ENCODE assay signal across 10 mouse cellular contexts in genomic region chr19:11184121-11184520, GRCm38 (mm10). TPM values are rescaled to one million over a fixed set of nuclear protein-coding genes. Genes with fewer than 3 reads are reported as not detected.
DNase-seq lines count a peak whose midpoint lies in the region; ATAC-seq lines count a peak whose summit lies in the region.
"Had no signal": no experiment of that assay in that cellular context is flagged by ENCODE, and none has a peak within 500 bp of the region (broad histone marks: within the 10 kb centered on the region; RNA-seq: fewer than 3 reads in every experiment).

No protein-coding gene starts in this region.

- WGBS in midbrain, embryonic 14.5 days, result 18% methylated on average over 5 of the region's 5 CpGs
- WGBS in midbrain, embryonic 16.5 days, result 15% methylated on average over 5 of the region's 5 CpGs

- no peak overlapping the region for H3K4me2 ChIP-seq in midbrain, embryonic 14.5 days (ENCODE audit: low read length)
- H3K4me2 ChIP-seq in midbrain, embryonic 16.5 days (ENCODE audit: low read length), result no peak overlapping the region

- H3K4me1 ChIP-seq in midbrain, embryonic 14.5 days (ENCODE audit: control insufficient read depth, insufficient read depth, low read length), result no peaks in the 10 kb centered on the region
- H3K4me1 ChIP-seq in midbrain, embryonic 16.5 days (ENCODE audit: control insufficient read depth, insufficient read depth, low read length), result no peaks in the 10 kb centered on the region

- H3K9ac ChIP-seq in midbrain, embryonic 14.5 days (replicated peaks; ENCODE audit: low read length), result no peak overlapping the region
- no peak overlapping the region for H3K9ac ChIP-seq in midbrain, embryonic 16.5 days (ENCODE audit: low read depth, low read length)

- no peak overlapping the region for H3K4me3 ChIP-seq in midbrain, embryonic 14.5 days (replicated peaks; ENCODE audit: low read depth, low read length)
- H3K4me3 ChIP-seq in midbrain, embryonic 16.5 days (ENCODE audit: low read depth, low read length), result no peak overlapping the region

- H3K9me3 ChIP-seq in midbrain, embryonic 14.5 days (ENCODE audit: control insufficient read depth, low read length), result no peaks in the 10 kb centered on the region
- H3K9me3 ChIP-seq in midbrain, embryonic 16.5 days (replicated peaks; ENCODE audit: control insufficient read depth, low read length, poor library complexity, severe bottlenecking), result no peaks in the 10 kb centered on the region

- H3K27me3 ChIP-seq in midbrain, embryonic 14.5 days (ENCODE audit: control insufficient read depth, insufficient read depth, low read length), result no peaks in the 10 kb centered on the region
- no peaks in the 10 kb centered on the region for H3K27me3 ChIP-seq in midbrain, embryonic 16.5 days (ENCODE audit: control insufficient read depth, insufficient read depth, low read depth, low read length)

- intact Hi-C loops in left cerebral cortex, postnatal 14 days (cut with DNase I), result no loop called here
- intact Hi-C loops in left cerebral cortex, postnatal 36 days (cut with DNase I), result no loop called here

- H3K36me3 ChIP-seq in midbrain, embryonic 14.5 days (ENCODE audit: control insufficient read depth, insufficient read depth, low read length), result no peaks in the 10 kb centered on the region
- H3K36me3 ChIP-seq in midbrain, embryonic 16.5 days (ENCODE audit: control insufficient read depth, insufficient read depth, low read length), result no peaks in the 10 kb centered on the region

- H3K27ac ChIP-seq in midbrain, embryonic 14.5 days (replicated peaks; ENCODE audit: low read depth, low read length), result no peak overlapping the region
- H3K27ac ChIP-seq in midbrain, embryonic 16.5 days (ENCODE audit: low read length), result no peak overlapping the region

- no peak for ATAC-seq in midbrain, embryonic 14.5 days (ENCODE audit: low FRiP score, low TSS enrichment)
- no peak for ATAC-seq in midbrain, embryonic 16.5 days

- DNase-seq in left cerebral cortex, postnatal 14 days (ENCODE audit: low spot score in 2 of 2), result peak; percentile 3 to 4
- DNase-seq in left cerebral cortex, postnatal 36 days (ENCODE audit: low spot score in 2 of 2), result no peak
- peak; percentile 73 for DNase-seq in R1 (ENCODE audit: low read depth, low spot score)
- DNase-seq in embryo, embryonic 10 days (ENCODE audit: low spot score), result peak; percentile 48
- DNase-seq in monocyte, adult 2 months (ENCODE audit: low read depth in 1 of 2, low spot score in 2 of 2), result peak; percentile 8 to 32
- DNase-seq in midbrain, embryonic 14.5 days, result no peak
- no peak for DNase-seq in frontal cortex, postnatal 25 days (ENCODE audit: low spot score in 2 of 2)

RNA-seq across cellular contexts. Expression of gene Ms4a13, which starts 12.4 kb away (rescaled TPM):
- not detected for total RNA-seq in left cerebral cortex, postnatal 14 days (2021)
- not detected for total RNA-seq in left cerebral cortex, postnatal 36 days (2021)
- polyA plus RNA-seq in midbrain, embryonic 14.5 days (2014; fragmentation: Nextera tagmentation; extraction: Ambion mirVana), result not detected in 2 replicates
- not detected in 2 replicates for polyA plus RNA-seq in midbrain, embryonic 16.5 days (2015; fragmentation: Nextera tagmentation; extraction: Ambion mirVana)
- total RNA-seq: layer of hippocampus, postnatal 14 days had no signal
- polyA plus RNA-seq: neural tube, embryonic 14.5 days had no signal

RNA-seq across cellular contexts. Expression of gene 1700025F22Rik, which starts 19.0 kb away (rescaled TPM):
- total RNA-seq in left cerebral cortex, postnatal 14 days (2021), result not detected
- total RNA-seq in left cerebral cortex, postnatal 36 days (2021), result not detected
- polyA plus RNA-seq in midbrain, embryonic 14.5 days (2014; fragmentation: Nextera tagmentation; extraction: Ambion mirVana), result not detected in 2 replicates
- polyA plus RNA-seq in midbrain, embryonic 16.5 days (2015; fragmentation: Nextera tagmentation; extraction: Ambion mirVana), result not detected in 2 replicates
- total RNA-seq: layer of hippocampus, postnatal 14 days had no signal
- polyA plus RNA-seq: neural tube, embryonic 14.5 days had no signal

RNA-seq across cellular contexts. Expression of gene Ms4a12, which starts 48.1 kb away (rescaled TPM):
- total RNA-seq in left cerebral cortex, postnatal 14 days (2021), result not detected
- not detected for total RNA-seq in left cerebral cortex, postnatal 36 days (2021)
- polyA plus RNA-seq in midbrain, embryonic 14.5 days (2014; fragmentation: Nextera tagmentation; extraction: Ambion mirVana), result not detected in 2 replicates
- not detected in 2 replicates for polyA plus RNA-seq in midbrain, embryonic 16.5 days (2015; fragmentation: Nextera tagmentation; extraction: Ambion mirVana)
- total RNA-seq: layer of hippocampus, postnatal 14 days had no signal
- polyA plus RNA-seq: neural tube, embryonic 14.5 days had no signal

RNA-seq across cellular contexts. Expression of gene 1700017D01Rik, which starts 53.4 kb away (rescaled TPM):
- not detected for total RNA-seq in left cerebral cortex, postnatal 14 days (2021)
- not detected for total RNA-seq in left cerebral cortex, postnatal 36 days (2021)
- not detected in 2 replicates for polyA plus RNA-seq in midbrain, embryonic 14.5 days (2014; fragmentation: Nextera tagmentation; extraction: Ambion mirVana)
- not detected in 2 replicates for polyA plus RNA-seq in midbrain, embryonic 16.5 days (2015; fragmentation: Nextera tagmentation; extraction: Ambion mirVana)
- total RNA-seq: layer of hippocampus, postnatal 14 days had no signal
- polyA plus RNA-seq: neural tube, embryonic 14.5 days had no signal

Comparison
In these comparisons a context has a peak if more than half of its experiments do, and no peak if none do; other contexts are left out.
1. DNase-seq: peak in left cerebral cortex, postnatal 14 days (2 of 2), R1 (single experiment), embryo, embryonic 10 days (single experiment) and monocyte, adult 2 months (2 of 2); none in left cerebral cortex, postnatal 36 days (0 of 2), midbrain, embryonic 14.5 days (single experiment) and frontal cortex, postnatal 25 days (0 of 2).